Mouse (Mus musculus): ENCODE results near the gene Nkiras1.

DNA sequence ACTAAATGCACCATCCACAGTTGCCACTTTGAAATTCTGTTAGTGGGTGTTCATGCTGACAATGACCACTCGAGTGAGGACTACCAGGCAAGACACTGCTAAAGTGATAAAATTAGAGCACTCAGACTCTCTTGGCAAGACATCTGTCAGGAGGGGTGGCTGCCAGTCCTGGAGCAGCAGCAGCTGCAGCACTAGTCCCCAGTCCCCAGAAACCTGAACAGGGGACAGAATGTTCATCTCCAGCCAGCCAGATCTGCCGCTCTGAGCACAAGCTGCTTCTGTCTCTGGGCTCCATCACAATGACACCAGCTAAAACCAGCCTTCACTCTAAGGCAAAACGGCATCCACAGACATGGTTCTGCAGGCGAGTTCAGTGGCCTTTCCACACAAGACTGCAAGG, 32.3 kb downstream of the Nkiras1 start:
- TF ChIP-seq CTCF (IDR thresholded peaks at IDR 0.05; ENCODE audit: low read depth, low read length) (no peak), POLR2A (IDR thresholded peaks at IDR 0.05; ENCODE audit: borderline replicate concordance, low read depth, low read length) (no peak)
